8 mouse cellular contexts compared by ENCODE assay signal in genomic region chr7:105482426-105482825, GRCm38 (mm10). TPM values are rescaled to one million over a fixed set of nuclear protein-coding genes. Genes with fewer than 3 reads are reported as not detected.
DNase-seq lines count a peak whose midpoint lies in the region; ATAC-seq and TF ChIP-seq lines count a peak whose summit lies in the region.

No protein-coding gene starts in this region.

- peaks cover 29% of the 10 kb centered on the region for H3K4me1 ChIP-seq in forebrain, embryonic 10.5 days
- peaks cover 27% of the 10 kb centered on the region for H3K4me1 ChIP-seq in heart, postnatal 0 days (ENCODE audit: control insufficient read depth, insufficient read depth)
- H3K4me1 ChIP-seq in midbrain, embryonic 15.5 days, result peaks cover 21% of the 10 kb centered on the region

- H3K4me2 ChIP-seq in heart, postnatal 0 days (ENCODE audit: low read depth, low read length), result peak overlapping the region; percentile 81
- H3K4me2 ChIP-seq in midbrain, embryonic 15.5 days, result peak overlapping the region; percentile 74

- peak; percentile 61 for ATAC-seq in heart, postnatal 0 days (ENCODE audit: insufficient read depth, low read depth)
- peak; percentile 8; the same call in 1 of the 2 replicates for ATAC-seq in midbrain, embryonic 15.5 days (replicated peaks)
- no peak for ATAC-seq in inflammation-experienced regulatory T-cells, adult 6 months

- peak overlapping the region; percentile 55 for H3K4me3 ChIP-seq in forebrain, embryonic 10.5 days
- H3K4me3 ChIP-seq in heart, postnatal 0 days (ENCODE audit: low read depth, low read length), result peak overlapping the region; percentile 60
- peak overlapping the region; percentile 42 for H3K4me3 ChIP-seq in midbrain, embryonic 15.5 days

- whole genome bisulfite sequencing in forebrain, embryonic 10.5 days, result 48% methylated on average over 8 of the region's 8 CpGs
- WGBS in heart, postnatal 0 days, result 49% methylated on average over 8 of the region's 8 CpGs
- 54% methylated on average over 8 of the region's 8 CpGs for WGBS in midbrain, embryonic 15.5 days

- TF ChIP-seq EP300 in heart, postnatal 0 days (IDR thresholded peaks at IDR 0.05; ENCODE audit: low read depth), result no peak

- no peak for TF ChIP-seq CTCF in heart, postnatal 0 days (IDR thresholded peaks at IDR 0.05; ENCODE audit: low read depth)

- H3K9ac ChIP-seq in heart, postnatal 0 days (replicated peaks; ENCODE audit: low read depth, low read length), result peak overlapping the region; percentile 88; the same call in 1 of the 2 replicates
- H3K9ac ChIP-seq in midbrain, embryonic 15.5 days, result peak overlapping the region; percentile 55

- no peaks in the 10 kb centered on the region for H3K36me3 ChIP-seq in forebrain, embryonic 10.5 days (replicated peaks)
- 0 out of 2 replicates have a peak, but pooled peaks cover 3% of the 10 kb centered on the region for H3K36me3 ChIP-seq in heart, postnatal 0 days (replicated peaks; ENCODE audit: control insufficient read depth, insufficient read depth, low read length)
- H3K36me3 ChIP-seq in midbrain, embryonic 15.5 days (replicated peaks), result no peaks in the 10 kb centered on the region

- peak; percentile 83 for DNase-seq in adipocyte (ENCODE audit: low spot score)
- peak; percentile 28 for DNase-seq in forebrain, embryonic 10.5 days (ENCODE audit: extremely low spot score, low spot score)
- peak; percentile 32 for DNase-seq in heart, postnatal 0 days (ENCODE audit: low spot score)
- DNase-seq in kidney, postnatal 4 days, result peak; percentile 51 to 70
- no peak for DNase-seq in right cerebral cortex, postnatal 14 days
- DNase-seq in right cerebral cortex, adult 18-20 months, result no peak

- H3K27me3 ChIP-seq in forebrain, embryonic 10.5 days (ENCODE audit: poor library complexity, severe bottlenecking), result peaks cover 37% of the 10 kb centered on the region
- H3K27me3 ChIP-seq in heart, postnatal 0 days (ENCODE audit: control insufficient read depth, insufficient read depth, low read length), result no peaks in the 10 kb centered on the region
- H3K27me3 ChIP-seq in midbrain, embryonic 15.5 days (replicated peaks), result no peaks in the 10 kb centered on the region

- H3K9me3 ChIP-seq in forebrain, embryonic 10.5 days, result no peaks in the 10 kb centered on the region
- H3K9me3 ChIP-seq in heart, postnatal 0 days (replicated peaks; ENCODE audit: control insufficient read depth, low read length), result no peaks in the 10 kb centered on the region
- no peaks in the 10 kb centered on the region for H3K9me3 ChIP-seq in midbrain, embryonic 15.5 days

- peak overlapping the region; percentile 87 for H3K27ac ChIP-seq in forebrain, embryonic 10.5 days
- H3K27ac ChIP-seq in heart, postnatal 0 days (ENCODE audit: low read depth), result peak overlapping the region; percentile 94
- H3K27ac ChIP-seq in midbrain, embryonic 15.5 days, result peak overlapping the region; percentile 55

RNA-seq across cellular contexts. Expression of gene Cavin3, which starts 0.3 kb away (rescaled TPM):
- 16.9 and 17.8 TPM in 2 replicates for polyA plus RNA-seq in forebrain, embryonic 10.5 days (2016; fragmentation: Nextera tagmentation; extraction: Ambion mirVana)
- 75.4 and 84.2 TPM in 2 replicates for total RNA-seq in heart, postnatal 0 days (2014; rRNA removed; ENCODE audit: low replicate concordance)
- 78.6 and 79.9 TPM in 2 replicates for polyA plus RNA-seq in heart, postnatal 0 days (2015; fragmentation: Nextera tagmentation; extraction: Ambion mirVana)
- 27.1 and 33.1 TPM in 2 replicates for polyA plus RNA-seq in midbrain, embryonic 15.5 days (2015; fragmentation: Nextera tagmentation; extraction: Ambion mirVana)
- not detected for polyA plus RNA-seq in inflammation-experienced regulatory T-cells, adult 6 months (2017; shearing (Covaris generic))

RNA-seq across cellular contexts. Expression of gene Cckbr, which starts 56.9 kb away (rescaled TPM):
- polyA plus RNA-seq in forebrain, embryonic 10.5 days (2016; fragmentation: Nextera tagmentation; extraction: Ambion mirVana), result 0.53 and 0.69 TPM in 2 replicates
- not detected in 2 replicates for total RNA-seq in heart, postnatal 0 days (2014; rRNA removed; ENCODE audit: low replicate concordance)
- polyA plus RNA-seq in heart, postnatal 0 days (2015; fragmentation: Nextera tagmentation; extraction: Ambion mirVana), result not detected in 2 replicates
- polyA plus RNA-seq in midbrain, embryonic 15.5 days (2015; fragmentation: Nextera tagmentation; extraction: Ambion mirVana), result 4.5 and 5.9 TPM in 2 replicates
- polyA plus RNA-seq in inflammation-experienced regulatory T-cells, adult 6 months (2017; shearing (Covaris generic)), result not detected

Comparison
In these comparisons a context has a peak if more than half of its experiments do, and no peak if none do; other contexts are left out.
1. DNase-seq: peak in adipocyte (single experiment), forebrain, embryonic 10.5 days (single experiment), heart, postnatal 0 days (single experiment) and kidney, postnatal 4 days (2 of 2); none in right cerebral cortex, postnatal 14 days (single experiment) and right cerebral cortex, adult 18-20 months (single experiment).
2. RNA of gene Cavin3, which starts 0.3 kb away (polyA plus RNA-seq): 78.6 to 79.9 TPM in heart, postnatal 0 days, 27.1 to 33.1 TPM in midbrain, embryonic 15.5 days and 16.9 to 17.8 TPM in forebrain, embryonic 10.5 days; not detected in inflammation-experienced regulatory T-cells, adult 6 months; every median in the first group is over 10 times any median in the second.
3. Peak in every context shown above with its lines, with median percentiles within 50 percentile points of each other: H3K27ac ChIP-seq and H3K4me3 ChIP-seq.